Mouse (Mus musculus) ovary, adult 18-20 months (tissue): ENCODE results near the gene Brinp3.

ENCODE experiments used
- DNase-seq: peaks from one replicate; pipeline ENCODE4 v3.0.0; 2022; ENCODE audit warnings: low spot score, mixed read lengths

The Brinp3 gene

DNA sequence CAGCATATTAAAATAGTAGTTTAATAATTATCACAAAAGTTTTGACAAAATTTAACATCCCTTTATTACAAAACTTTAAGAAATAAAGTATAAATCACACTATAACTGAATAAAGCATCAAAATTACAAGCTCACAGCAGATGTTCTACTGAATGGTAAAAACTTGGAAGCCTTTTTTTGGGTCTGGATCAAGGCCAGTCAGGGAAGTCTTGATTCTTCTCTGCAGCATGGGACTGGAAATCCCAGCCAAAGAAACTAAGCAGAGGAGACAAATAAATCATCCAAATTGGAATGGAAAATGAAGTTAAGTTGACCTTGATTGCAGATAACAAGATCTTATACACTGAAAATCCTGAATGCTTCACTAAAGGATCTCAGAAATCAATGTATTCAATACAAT lies 298.3 kb downstream of the Brinp3 start:
- DNase-seq, result no peak

DNA sequence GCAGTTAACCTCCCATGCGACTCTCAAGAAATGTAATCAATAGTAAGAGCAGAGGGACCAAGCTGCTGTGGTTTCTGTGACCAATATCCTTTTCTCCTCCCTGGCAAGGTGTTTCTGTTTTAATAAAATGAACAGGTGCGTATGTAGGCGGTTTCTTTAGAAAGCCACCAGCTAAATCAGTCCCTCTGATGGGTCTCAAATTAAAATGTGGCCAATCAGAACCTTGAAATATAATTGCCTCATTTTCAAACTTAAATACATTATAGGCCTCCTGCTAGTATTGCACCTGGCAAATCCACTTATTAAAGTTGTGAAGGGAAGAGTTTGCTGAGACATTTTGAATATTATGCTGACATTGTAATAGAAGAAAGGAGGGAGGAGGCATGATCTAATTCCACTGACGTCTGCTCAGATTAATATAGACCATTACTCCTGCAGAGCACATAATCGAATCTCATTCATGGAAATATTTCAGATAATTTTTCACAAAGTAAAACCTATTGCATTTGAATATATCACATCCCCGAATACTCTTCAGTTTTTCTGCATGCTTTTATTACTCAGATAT lies 305.5 kb downstream of the Brinp3 start:
- DNase-seq, result no peak

DNA sequence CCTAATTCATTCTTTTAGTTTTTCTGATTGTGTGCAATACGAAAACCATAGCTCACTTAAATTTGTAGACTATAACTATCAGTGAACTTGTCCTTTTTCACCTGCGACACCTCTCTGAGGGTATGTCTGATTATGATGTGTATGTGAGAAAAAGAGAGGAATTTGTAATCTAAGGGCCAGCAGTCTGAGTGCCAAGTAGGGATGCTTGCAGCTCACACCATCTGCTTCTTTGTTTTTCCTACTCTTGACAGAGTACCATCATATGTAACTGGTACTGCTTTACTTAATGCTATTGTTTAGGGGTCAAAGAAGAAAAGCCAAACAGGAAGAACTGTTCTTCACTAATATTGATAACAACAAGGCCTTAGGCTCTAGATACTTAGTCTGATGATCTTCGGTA lies 307.3 kb downstream of the Brinp3 start:
- DNase-seq, result no peak

DNA sequence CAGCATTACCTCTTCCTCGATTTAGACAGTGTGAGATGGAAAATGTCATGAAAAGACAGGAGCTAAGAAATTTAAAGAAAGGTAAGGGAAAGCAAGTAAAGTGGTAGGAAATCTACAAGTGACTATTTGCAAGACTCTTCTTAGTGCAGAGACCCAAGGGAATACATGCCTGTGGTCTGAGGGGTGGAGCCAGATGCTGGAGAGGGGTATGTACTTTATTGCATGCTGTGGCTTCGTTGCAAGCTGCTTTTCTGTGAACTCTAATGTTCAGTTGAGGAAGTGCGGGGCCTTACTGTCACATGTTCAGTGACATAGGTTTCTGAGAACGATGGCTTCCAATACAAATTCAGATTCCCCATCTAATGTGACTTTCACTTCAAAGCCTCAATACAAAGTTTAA lies 313.2 kb downstream of the Brinp3 start:
- no peak for DNase-seq

DNA sequence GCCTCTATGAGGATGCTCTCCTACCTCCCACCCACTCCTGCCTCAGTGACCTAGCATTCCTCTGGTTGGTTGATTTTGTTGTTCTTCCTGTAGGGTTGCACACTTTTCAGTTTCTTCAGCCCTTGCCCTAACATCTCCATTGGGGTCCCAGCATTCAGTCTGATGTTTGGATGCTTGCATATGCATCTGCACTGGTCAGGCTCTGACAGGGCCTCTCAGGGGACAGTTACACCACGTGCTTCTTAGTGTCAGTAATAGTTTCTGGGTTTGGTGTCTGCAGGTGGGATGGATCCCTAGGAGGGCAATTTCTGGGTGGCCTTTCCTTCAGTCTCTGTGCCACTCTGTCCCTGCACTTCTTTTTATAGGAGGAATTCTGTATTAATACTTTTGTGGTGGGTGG lies 339.3 kb downstream of the Brinp3 start:
- no peak for DNase-seq

GRCm38 (mm10) chr1:146844087-146844486 lies 349.5 kb downstream of the Brinp3 start:
- DNase-seq, result no peak

DNA sequence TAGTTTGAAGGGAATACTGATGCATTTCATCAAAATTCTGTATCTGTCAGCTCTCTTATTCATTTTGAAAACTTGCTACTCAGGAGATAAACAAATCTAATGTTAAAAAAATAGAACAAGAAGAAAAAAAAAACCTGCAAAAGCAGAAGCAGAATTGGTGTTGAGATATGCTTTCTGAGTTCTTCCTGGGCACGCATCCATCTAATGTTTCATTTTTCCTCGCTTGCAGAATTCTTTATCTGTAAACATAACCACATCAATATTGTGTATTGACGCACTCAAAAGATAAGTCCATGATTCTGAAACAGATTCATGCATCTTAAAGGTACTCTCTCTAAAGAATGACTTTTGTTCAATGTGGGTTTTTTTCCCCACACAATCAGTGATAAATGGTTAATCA lies 354.3 kb downstream of the Brinp3 start:
- no peak for DNase-seq

DNA sequence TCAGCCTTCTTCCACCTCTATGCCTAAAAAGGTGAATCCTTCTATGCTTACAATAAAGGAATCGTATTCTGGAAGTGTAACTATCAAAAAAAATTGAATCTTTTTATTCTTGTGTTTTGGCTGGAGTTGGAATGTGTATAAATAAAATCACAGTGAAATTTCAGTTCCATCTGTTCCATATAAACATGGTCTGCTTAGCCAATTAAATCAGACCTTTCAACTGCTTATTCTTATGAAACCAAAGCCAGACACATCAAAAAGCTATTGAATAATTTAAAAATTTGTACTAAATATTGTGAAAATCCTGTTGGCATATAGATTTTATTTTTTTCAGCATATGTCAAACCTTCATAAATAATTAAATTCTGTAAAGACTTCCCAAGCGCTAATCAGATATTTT lies 355.6 kb downstream of the Brinp3 start:
- no peak for DNase-seq

- no peak for DNase-seq
Observed at GRCm38 (mm10) chr1:146898636-146899035, 404.1 kb downstream of the Brinp3 start.

DNA sequence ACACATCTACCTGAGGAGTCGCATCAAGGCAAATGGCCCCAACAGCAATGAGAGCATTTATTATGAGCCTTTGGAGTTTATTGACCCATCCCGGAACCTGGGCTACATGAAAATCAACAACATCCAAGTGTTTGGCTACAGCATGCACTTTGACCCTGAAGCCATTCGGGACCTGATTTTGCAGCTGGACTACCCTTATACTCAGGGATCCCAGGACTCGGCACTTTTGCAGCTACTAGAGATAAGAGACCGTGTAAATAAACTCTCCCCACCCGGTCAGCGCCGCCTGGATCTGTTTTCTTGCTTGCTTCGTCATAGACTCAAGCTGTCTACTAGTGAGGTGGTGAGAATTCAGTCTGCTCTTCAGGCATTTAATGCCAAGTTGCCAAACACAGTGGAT lies 407.1 kb downstream of the Brinp3 start:
- DNase-seq, result no peak

GRCm38 (mm10) chr1:146939463-146940389 lies 445.2 kb downstream of the Brinp3 start:
- no peak for DNase-seq
